24 mouse cellular contexts compared by ENCODE assay signal in genomic region chr8:46588663-46589062, GRCm38 (mm10). TPM values are rescaled to one million over a fixed set of nuclear protein-coding genes. Genes with fewer than 3 reads are reported as not detected.
DNase-seq lines count a peak whose midpoint lies in the region; ATAC-seq lines count a peak whose summit lies in the region.
"Had no signal": no experiment of that assay in that cellular context is flagged by ENCODE, and none has a peak within 500 bp of the region (broad histone marks: within the 10 kb centered on the region; RNA-seq: fewer than 3 reads in every experiment).

No protein-coding gene starts in this region.

- no peaks in the 10 kb centered on the region for H3K27me3 ChIP-seq in liver, embryonic 12.5 days (replicated peaks)
- no peaks in the 10 kb centered on the region for H3K27me3 ChIP-seq in liver, embryonic 16.5 days (ENCODE audit: control insufficient read depth, insufficient read depth, low read depth, low read length)
- no peaks in the 10 kb centered on the region for H3K27me3 ChIP-seq in hindbrain, embryonic 14.5 days (ENCODE audit: control insufficient read depth, insufficient read depth, low read length)
- H3K27me3 ChIP-seq in forebrain, embryonic 16.5 days (replicated peaks; ENCODE audit: control insufficient read depth, insufficient read depth, low read length), result no peaks in the 10 kb centered on the region
- H3K27me3 ChIP-seq in heart, embryonic 12.5 days (replicated peaks), result no peaks in the 10 kb centered on the region
- H3K27me3 ChIP-seq: embryonic facial prominence, embryonic 13.5 days; forebrain, embryonic 12.5 days; heart, embryonic 15.5 days; hindbrain, embryonic 15.5 days; Patski had no signal

- no peak overlapping the region for H3K9ac ChIP-seq in liver, embryonic 12.5 days
- H3K9ac ChIP-seq in liver, embryonic 16.5 days (ENCODE audit: low read depth, low read length), result no peak overlapping the region
- H3K9ac ChIP-seq in hindbrain, embryonic 14.5 days, result no peak overlapping the region
- H3K9ac ChIP-seq in forebrain, embryonic 16.5 days (replicated peaks; ENCODE audit: low read depth, low read length), result no peak overlapping the region
- H3K9ac ChIP-seq in heart, embryonic 12.5 days, result no peak overlapping the region
- H3K9ac ChIP-seq: embryonic facial prominence, embryonic 13.5 days; forebrain, embryonic 12.5 days; forebrain, postnatal 0 days; heart, embryonic 15.5 days; hindbrain, embryonic 15.5 days had no signal

- H3K36me3 ChIP-seq in liver, embryonic 12.5 days, result peaks cover 36% of the 10 kb centered on the region
- peaks cover 13% of the 10 kb centered on the region for H3K36me3 ChIP-seq in liver, embryonic 16.5 days (ENCODE audit: control insufficient read depth, insufficient read depth)
- no peaks in the 10 kb centered on the region for H3K36me3 ChIP-seq in hindbrain, embryonic 14.5 days (replicated peaks; ENCODE audit: control insufficient read depth, insufficient read depth)
- H3K36me3 ChIP-seq in forebrain, embryonic 16.5 days (ENCODE audit: control insufficient read depth, insufficient read depth), result no peaks in the 10 kb centered on the region
- peaks cover 16% of the 10 kb centered on the region for H3K36me3 ChIP-seq in heart, embryonic 12.5 days
- H3K36me3 ChIP-seq: embryonic facial prominence, embryonic 13.5 days; forebrain, embryonic 12.5 days; heart, embryonic 15.5 days; hindbrain, embryonic 15.5 days had no signal

- peaks cover 49% of the 10 kb centered on the region for H3K4me1 ChIP-seq in liver, embryonic 12.5 days
- peaks cover 6% of the 10 kb centered on the region for H3K4me1 ChIP-seq in liver, embryonic 16.5 days (ENCODE audit: control insufficient read depth, low read depth, low read length)
- H3K4me1 ChIP-seq in hindbrain, embryonic 14.5 days (replicated peaks; ENCODE audit: control insufficient read depth, insufficient read depth, low read length), result no peaks in the 10 kb centered on the region
- H3K4me1 ChIP-seq in forebrain, embryonic 16.5 days (replicated peaks; ENCODE audit: control insufficient read depth, insufficient read depth, low read length), result no peaks in the 10 kb centered on the region
- H3K4me1 ChIP-seq in heart, embryonic 12.5 days (replicated peaks), result peaks cover under 1% of the 10 kb centered on the region; the same call in 1 of the 2 replicates
- H3K4me1 ChIP-seq: embryonic facial prominence, embryonic 13.5 days; forebrain, embryonic 12.5 days; heart, embryonic 15.5 days; hindbrain, embryonic 15.5 days had no signal

- WGBS in liver, embryonic 12.5 days (ENCODE audit: insufficient replicate concordance), result 48% methylated on average over 2 of the region's 2 CpGs
- 44% methylated on average over 2 of the region's 2 CpGs for WGBS in liver, embryonic 16.5 days (ENCODE audit: insufficient replicate concordance)
- WGBS in hindbrain, embryonic 14.5 days, result 93% methylated on average over 2 of the region's 2 CpGs
- WGBS in forebrain, embryonic 16.5 days, result 93% methylated on average over 2 of the region's 2 CpGs
- 93% methylated on average over 2 of the region's 2 CpGs for WGBS in heart, embryonic 12.5 days

- peak; percentile 73 for ATAC-seq in liver, embryonic 12.5 days
- peak; percentile 73 for ATAC-seq in liver, embryonic 16.5 days (ENCODE audit: low read depth)
- no peak for ATAC-seq in hindbrain, embryonic 14.5 days (ENCODE audit: low FRiP score)
- no peak for ATAC-seq in forebrain, embryonic 16.5 days
- ATAC-seq in heart, embryonic 12.5 days (ENCODE audit: insufficient number of reproducible peaks, low FRiP score), result no peak
- ATAC-seq: CD4-positive, CD25-positive, alpha-beta regulatory T cell, adult 4 months; forebrain, postnatal 0 days; Patski had no signal

- H3K4me2 ChIP-seq in liver, embryonic 12.5 days, result no peak overlapping the region
- H3K4me2 ChIP-seq in liver, embryonic 16.5 days (ENCODE audit: low read depth, low read length), result no peak overlapping the region
- H3K4me2 ChIP-seq in hindbrain, embryonic 14.5 days (replicated peaks), result no peak overlapping the region
- no peak overlapping the region for H3K4me2 ChIP-seq in forebrain, embryonic 16.5 days (ENCODE audit: low read length)
- no peak overlapping the region for H3K4me2 ChIP-seq in heart, embryonic 12.5 days
- H3K4me2 ChIP-seq: embryonic facial prominence, embryonic 13.5 days; forebrain, embryonic 12.5 days; heart, embryonic 15.5 days; hindbrain, embryonic 15.5 days had no signal

- H3K27ac ChIP-seq in liver, embryonic 12.5 days, result peak overlapping the region; percentile 54
- no peak overlapping the region for H3K27ac ChIP-seq in liver, embryonic 16.5 days (ENCODE audit: low read length)
- H3K27ac ChIP-seq in hindbrain, embryonic 14.5 days, result no peak overlapping the region
- no peak overlapping the region for H3K27ac ChIP-seq in forebrain, embryonic 16.5 days (ENCODE audit: low read length)
- H3K27ac ChIP-seq in heart, embryonic 12.5 days (ENCODE audit: poor library complexity, severe bottlenecking), result no peak overlapping the region
- H3K27ac ChIP-seq: embryonic facial prominence, embryonic 13.5 days; forebrain, embryonic 12.5 days; heart, embryonic 15.5 days; hindbrain, embryonic 15.5 days had no signal

- no peak overlapping the region for H3K4me3 ChIP-seq in liver, embryonic 12.5 days
- H3K4me3 ChIP-seq in liver, embryonic 16.5 days (ENCODE audit: low read depth, low read length), result no peak overlapping the region
- H3K4me3 ChIP-seq in hindbrain, embryonic 14.5 days (replicated peaks; ENCODE audit: low read length), result no peak overlapping the region
- no peak overlapping the region for H3K4me3 ChIP-seq in forebrain, embryonic 16.5 days (replicated peaks; ENCODE audit: low read length)
- H3K4me3 ChIP-seq in heart, embryonic 12.5 days, result no peak overlapping the region
- H3K4me3 ChIP-seq: embryonic facial prominence, embryonic 13.5 days; forebrain, embryonic 12.5 days; heart, embryonic 15.5 days; hindbrain, embryonic 15.5 days had no signal

- no peaks in the 10 kb centered on the region for H3K9me3 ChIP-seq in liver, embryonic 12.5 days (replicated peaks)
- no peaks in the 10 kb centered on the region for H3K9me3 ChIP-seq in liver, embryonic 16.5 days (replicated peaks; ENCODE audit: control insufficient read depth, low read length)
- H3K9me3 ChIP-seq in hindbrain, embryonic 14.5 days (ENCODE audit: control insufficient read depth, low read length), result no peaks in the 10 kb centered on the region
- H3K9me3 ChIP-seq in forebrain, embryonic 16.5 days (ENCODE audit: control insufficient read depth, low read length), result no peaks in the 10 kb centered on the region
- no peaks in the 10 kb centered on the region for H3K9me3 ChIP-seq in heart, embryonic 12.5 days (replicated peaks)
- H3K9me3 ChIP-seq: embryonic facial prominence, embryonic 13.5 days; forebrain, embryonic 12.5 days; heart, embryonic 15.5 days; hindbrain, embryonic 15.5 days had no signal

- DNase-seq in heart, adult 11 months, result peak; percentile 35
- no peak for DNase-seq in heart, adult 8-10 months (ENCODE audit: low spot score)
- no peak for DNase-seq in hindbrain, embryonic 14.5 days (ENCODE audit: low spot score)
- DNase-seq in T-cell, adult 2 months (ENCODE audit: low spot score), result no peak
- DNase-seq: adrenal gland, adult 8-10 months; adrenal gland, postnatal 36 days; B cell, adult 2 months; cerebellum, adult 11-12 months; cerebellum, adult 9-10 months; cerebellum, postnatal 25 days; forebrain, postnatal 0 days; gastrocnemius, postnatal 14 days; heart, postnatal 14 days had no signal

RNA-seq across cellular contexts. Expression of gene Primpol, which starts 28.3 kb away (rescaled TPM):
- 1 to 10 TPM; 1.4 to 2.0 (median 1.7) TPM for total RNA-seq in heart, adult 8-10 months (2022)
- 11.7 and 13.1 TPM in 2 replicates for polyA plus RNA-seq in liver, embryonic 12.5 days (2016; fragmentation: Nextera tagmentation; extraction: Ambion mirVana)
- polyA plus RNA-seq in liver, embryonic 16.5 days (2015; fragmentation: Nextera tagmentation; extraction: Ambion mirVana), result 7.1 and 7.9 TPM in 2 replicates
- 7.5 and 8.6 TPM in 2 replicates for polyA plus RNA-seq in hindbrain, embryonic 14.5 days (2014; fragmentation: Nextera tagmentation; extraction: Ambion mirVana)
- 9.5 and 12.6 TPM in 2 replicates for polyA plus RNA-seq in forebrain, embryonic 16.5 days (2015; fragmentation: Nextera tagmentation; extraction: Ambion mirVana)
- 11.2 and 14.2 TPM in 2 replicates for polyA plus RNA-seq in heart, embryonic 12.5 days (2016; fragmentation: Nextera tagmentation; extraction: Ambion mirVana)

RNA-seq across cellular contexts. Expression of gene Casp3, which starts 28.4 kb away (rescaled TPM):
- 1 to 10 TPM; 1.8 to 3.7 (median 2.3) TPM for total RNA-seq in heart, adult 8-10 months (2022)
- polyA plus RNA-seq in liver, embryonic 12.5 days (2016; fragmentation: Nextera tagmentation; extraction: Ambion mirVana), result 94.0 and 94.6 TPM in 2 replicates
- polyA plus RNA-seq in liver, embryonic 16.5 days (2015; fragmentation: Nextera tagmentation; extraction: Ambion mirVana), result 36.5 and 43.4 TPM in 2 replicates
- polyA plus RNA-seq in hindbrain, embryonic 14.5 days (2014; fragmentation: Nextera tagmentation; extraction: Ambion mirVana), result 178 and 212 TPM in 2 replicates
- polyA plus RNA-seq in forebrain, embryonic 16.5 days (2015; fragmentation: Nextera tagmentation; extraction: Ambion mirVana), result 315 and 322 TPM in 2 replicates
- 59.1 and 62.4 TPM in 2 replicates for polyA plus RNA-seq in heart, embryonic 12.5 days (2016; fragmentation: Nextera tagmentation; extraction: Ambion mirVana)

RNA-seq across cellular contexts. Expression of gene Cenpu, which starts 36.8 kb away (rescaled TPM):
- total RNA-seq in heart, adult 8-10 months (2022), result 1 to 10 TPM in 2 of 4 experiments, under 1 TPM in 2; 0.65 to 1.1 (median 0.96) TPM
- 20.7 and 22.2 TPM in 2 replicates for polyA plus RNA-seq in liver, embryonic 12.5 days (2016; fragmentation: Nextera tagmentation; extraction: Ambion mirVana)
- polyA plus RNA-seq in liver, embryonic 16.5 days (2015; fragmentation: Nextera tagmentation; extraction: Ambion mirVana), result 12.3 and 14.1 TPM in 2 replicates
- 6.2 and 9.1 TPM in 2 replicates for polyA plus RNA-seq in hindbrain, embryonic 14.5 days (2014; fragmentation: Nextera tagmentation; extraction: Ambion mirVana)
- polyA plus RNA-seq in forebrain, embryonic 16.5 days (2015; fragmentation: Nextera tagmentation; extraction: Ambion mirVana), result 8.8 and 15.1 TPM in 2 replicates
- 10.7 and 12.6 TPM in 2 replicates for polyA plus RNA-seq in heart, embryonic 12.5 days (2016; fragmentation: Nextera tagmentation; extraction: Ambion mirVana)
- total RNA-seq: gastrocnemius, adult 18-20 months had no signal

Comparison
In these comparisons a context has a peak if more than half of its experiments do, and no peak if none do; other contexts are left out.
1. ATAC-seq: peak in liver, embryonic 12.5 days (single experiment) and liver, embryonic 16.5 days (single experiment); none in hindbrain, embryonic 14.5 days (single experiment), forebrain, embryonic 16.5 days (single experiment) and heart, embryonic 12.5 days (single experiment).